Mouse (Mus musculus) megakaryocyte-erythroid progenitor cell, adult 5-6 weeks (primary cell): ENCODE data around the gene Dock1. TPM values are rescaled to one million over a fixed set of nuclear protein-coding genes. Genes with fewer than 3 reads are reported as not detected.

Experiments
- ATAC-seq: replicated peaks from 2 replicates; pipeline ENCODE4 v1.8.0; 2016; ENCODE audit warnings: mild to moderate bottlenecking, inconsistent platforms; ENCODE audit not compliant: severe bottlenecking, poor library complexity, low FRiP score, low TSS enrichment
- total RNA-seq, 2 experiments: library from RNA; stranded (forward) in 1 of 2; stranded (reverse) in 1 of 2; fragments of 200-1000, 215-1000 nt in 1 of 2; fragments of >200 nt in 1 of 2; fragmentation: Nextera tagmentation in 1 of 2; gene quantifications; 2 replicates each; pipeline ENCODE4 v1.2.3; 2014 to 2017

The Dock1 gene
- total RNA-seq, 2 experiments from 2014 or later = 0.56 TPM; not detected in 1

GRCm38 (mm10) chr7:134730406-134731126 is 60.1 kb downstream of the Dock1 start:
- no peak for ATAC-seq

GRCm38 (mm10) chr7:134747059-134747458 is 76.6 kb downstream of the Dock1 start:
- ATAC-seq = no peak

- ATAC-seq = no peak
These were observed 77.9 kb downstream of the Dock1 start for GRCm38 (mm10) chr7:134748376-134748775.

- no peak for ATAC-seq
These were observed 79.2 kb downstream of the Dock1 start for GRCm38 (mm10) chr7:134749613-134750012.

- ATAC-seq = no peak
These were observed 81.0 kb downstream of the Dock1 start for GRCm38 (mm10) chr7:134751496-134751895.

- ATAC-seq = no peak
These were observed 83.0 kb downstream of the Dock1 start for GRCm38 (mm10) chr7:134753417-134753816.

GRCm38 (mm10) chr7:134757605-134758004 is 87.2 kb downstream of the Dock1 start:
- no peak for ATAC-seq

- ATAC-seq = no peak
These were observed 91.3 kb downstream of the Dock1 start for GRCm38 (mm10) chr7:134761799-134762198.

- 0 out of 2 replicates have a peak, but pooled peaks have one; percentile 37 for ATAC-seq
These were observed 94.7 kb downstream of the Dock1 start for GRCm38 (mm10) chr7:134765130-134765529.

GRCm38 (mm10) chr7:134771314-134771713 is 100.9 kb downstream of the Dock1 start:
- no peak for ATAC-seq

GRCm38 (mm10) chr7:134772363-134772762 is 101.9 kb downstream of the Dock1 start:
- ATAC-seq = no peak

- ATAC-seq = no peak
These were observed 102.6 kb downstream of the Dock1 start for GRCm38 (mm10) chr7:134772867-134773590.

GRCm38 (mm10) chr7:134773761-134774415 is 103.4 kb downstream of the Dock1 start:
- ATAC-seq = no peak

- no peak for ATAC-seq
These were observed 104.2 kb downstream of the Dock1 start for GRCm38 (mm10) chr7:134774468-134775162.

GRCm38 (mm10) chr7:134775671-134776070 is 105.2 kb downstream of the Dock1 start:
- no peak for ATAC-seq

GRCm38 (mm10) chr7:134776306-134776705 is 105.9 kb downstream of the Dock1 start:
- ATAC-seq = no peak

- ATAC-seq = no peak
These were observed 109.3 kb downstream of the Dock1 start for GRCm38 (mm10) chr7:134779761-134780160.

- ATAC-seq = no peak
These were observed 116.7 kb downstream of the Dock1 start for GRCm38 (mm10) chr7:134787110-134787509.

- ATAC-seq = no peak
These were observed 124.4 kb downstream of the Dock1 start for GRCm38 (mm10) chr7:134794889-134795288.

- ATAC-seq = no peak
These were observed 129.6 kb downstream of the Dock1 start for GRCm38 (mm10) chr7:134800079-134800478.
